Mouse (Mus musculus) cortical plate, adult 2 months (tissue): ENCODE measurements around the gene Nr4a1. TPM values are rescaled to one million over a fixed set of nuclear protein-coding genes. Genes with fewer than 3 reads are reported as not detected.

Source experiments
- H3K27ac ChIP-seq: fragments of 200-500 bp; 2 replicates; pipeline ENCODE4 v1.5.1; 2012; ENCODE audit warnings: low read length, control low read depth, inconsistent platforms; ENCODE audit not compliant: insufficient read depth
- H3K4me1 ChIP-seq: fragments of 200-500 bp; 2 replicates; pipeline ENCODE4 v1.6.1; 2011; ENCODE audit warnings: low read length; ENCODE audit not compliant: control insufficient read depth, insufficient read depth
- H3K4me3 ChIP-seq: fragments of 200-500 bp; 2 replicates; pipeline ENCODE4 v1.5.1; 2011; ENCODE audit warnings: mild to moderate bottlenecking, low read length, control low read depth; ENCODE audit not compliant: insufficient read depth
- CTCF ChIP-seq: fragments of 200-500 bp; IDR thresholded peaks from 2 replicates; pipeline ENCODE4 v1.5.1; 2011; ENCODE audit warnings: mild to moderate bottlenecking, control low read depth, low read length; ENCODE audit not compliant: insufficient read depth; ENCODE audit errors: extremely low read depth
- POLR2A ChIP-seq: fragments of 200-500 bp; IDR thresholded peaks from 2 replicates; pipeline ENCODE4 v1.6.1; 2011; ENCODE audit warnings: mild to moderate bottlenecking, low read length, control low read depth; ENCODE audit not compliant: insufficient read depth; ENCODE audit errors: extremely low read depth
- polyA plus RNA-seq: library from polyadenylated mRNA; depleted of rRNA; stranded (reverse); fragments of >200 nt; gene quantifications from 2 replicates; pipeline ENCODE4 v1.2.3, GENCODE M21; 2012

Nr4a1 gene
- polyA plus RNA-seq, 1 experiment = 103 TPM

GRCm38 (mm10) chr15:101251930-101252329, 2.1 kb upstream of the Nr4a1 start:
- Histone ChIP-seq H3K4me3 (no peak overlapping the region), H3K4me1 (peaks cover 12% of the 10 kb centered on the region), H3K27ac (no peak overlapping the region)
- TF ChIP-seq CTCF (no peak), POLR2A (no peak)

DNA sequence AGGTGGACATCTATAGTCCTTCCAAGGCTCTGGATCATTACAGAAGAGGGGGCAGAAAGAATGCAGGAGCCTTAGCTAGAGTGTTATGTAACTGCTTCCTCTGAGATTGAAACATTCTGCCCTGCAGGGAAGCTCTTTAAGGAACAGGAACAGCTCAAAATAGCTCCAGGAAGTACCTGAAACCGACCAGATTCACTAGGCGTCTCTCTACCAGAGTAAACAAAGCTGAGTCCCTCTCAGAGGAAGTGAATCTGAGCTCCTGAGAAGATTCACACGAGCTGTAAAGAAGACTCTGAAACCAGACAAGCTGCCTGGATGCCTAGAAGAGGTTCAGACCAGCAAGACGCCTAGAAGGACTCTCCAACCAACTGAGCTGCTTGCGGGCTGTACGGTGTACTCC, 1.5 kb upstream of the Nr4a1 start:
- TF ChIP-seq POLR2A = no peak
- TF ChIP-seq CTCF = no peak
- H3K4me1 ChIP-seq = peaks cover 12% of the 10 kb centered on the region
- H3K27ac ChIP-seq = no peak overlapping the region
- no peak overlapping the region for H3K4me3 ChIP-seq

DNA sequence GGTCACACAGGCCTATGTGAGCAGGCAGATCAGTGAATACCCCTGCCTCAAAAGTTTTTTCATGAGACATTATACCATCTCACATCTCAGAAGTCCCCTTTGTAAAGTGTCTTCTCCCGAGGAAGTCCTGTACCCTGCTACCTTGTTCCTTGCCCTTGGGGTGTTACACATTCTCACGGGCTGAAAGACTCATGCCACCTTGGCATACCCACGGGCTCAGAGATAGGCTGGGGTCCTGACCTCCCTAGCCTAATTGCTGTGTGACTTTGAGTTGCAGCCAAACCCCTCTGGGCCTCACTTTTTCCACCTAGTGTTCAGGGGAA, 545 bp upstream of the Nr4a1 start:
- peak overlapping the region; percentile 30; the same call in 1 of the 2 replicates for H3K27ac ChIP-seq
- TF ChIP-seq POLR2A (no peak), CTCF (no peak)
- peaks cover 10% of the 10 kb centered on the region for H3K4me1 ChIP-seq
- H3K4me3 ChIP-seq = peak overlapping the region; percentile 66

DNA sequence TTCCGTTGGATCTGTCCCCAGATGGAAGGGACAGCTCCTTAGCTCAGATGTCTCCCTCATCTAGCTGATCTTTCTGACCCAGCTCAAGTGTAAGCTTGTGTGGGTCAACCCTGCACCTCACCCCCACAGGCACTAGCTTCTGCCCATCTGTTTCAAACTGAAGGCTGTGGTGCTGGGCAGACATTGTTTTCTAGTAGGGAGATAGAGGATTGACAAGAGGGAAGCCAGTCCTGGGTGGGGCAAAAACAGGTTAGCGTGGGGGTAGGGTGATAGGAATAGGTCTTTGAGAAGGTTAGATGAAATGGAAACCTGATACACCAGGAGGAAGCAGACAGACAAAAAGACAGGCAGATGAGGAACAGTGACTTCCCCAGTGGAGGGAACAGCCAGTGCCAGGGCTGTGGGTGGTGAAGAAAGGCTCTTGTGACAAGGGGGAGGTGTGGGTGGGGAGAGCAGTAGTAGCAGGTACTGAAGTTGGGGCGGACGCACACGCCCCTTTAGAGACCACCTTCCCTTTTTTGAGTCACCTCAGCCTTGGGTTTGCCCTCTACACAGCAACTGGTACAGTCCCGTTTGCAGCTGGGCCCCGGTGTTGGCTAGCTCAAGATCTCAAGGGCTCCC, 1.9 kb downstream of the Nr4a1 start:
- Histone ChIP-seq H3K4me3 (peak overlapping the region; percentile 66), H3K4me1 (peaks cover 12% of the 10 kb centered on the region), H3K27ac (no peak overlapping the region)
- TF ChIP-seq CTCF = no peak
- no peak for TF ChIP-seq POLR2A

DNA sequence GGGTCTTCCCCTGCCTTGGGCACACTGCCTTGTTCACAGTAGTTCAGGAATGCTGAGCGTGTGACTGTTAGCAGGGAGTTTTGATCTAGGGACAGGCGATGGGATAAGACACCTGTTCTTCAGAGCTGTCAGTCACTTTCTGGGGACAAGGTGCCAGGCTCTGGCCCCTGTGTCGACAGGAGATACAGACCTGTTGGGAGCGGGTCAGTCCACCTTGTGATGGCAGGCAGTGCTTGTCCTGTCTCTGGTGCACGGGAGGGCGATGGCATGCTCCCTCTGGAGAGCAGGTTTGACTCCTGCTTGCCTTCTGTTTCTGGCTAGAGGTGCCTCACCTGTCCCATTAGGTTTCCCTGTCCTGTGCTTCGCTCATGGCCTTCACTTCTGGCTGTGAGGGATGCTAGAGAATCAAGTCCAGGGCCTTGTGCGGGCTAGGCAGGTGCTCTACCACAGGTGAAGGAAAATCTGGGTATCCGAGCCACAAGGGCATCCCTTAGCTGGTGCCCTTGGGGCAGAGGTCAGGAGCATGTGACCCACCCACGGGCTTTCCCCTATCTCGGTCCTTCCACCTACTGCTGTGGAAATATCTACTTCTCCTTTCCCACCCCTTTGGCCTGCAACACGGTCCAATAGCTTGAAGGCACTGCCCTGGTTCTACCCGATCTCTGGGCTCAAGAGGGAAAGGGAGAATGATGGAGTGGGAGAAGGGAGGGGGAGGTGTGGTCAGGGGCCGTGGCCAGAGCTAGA, 2.6 kb downstream of the Nr4a1 start:
- Histone ChIP-seq H3K4me3 (peak overlapping the region; percentile 66), H3K4me1 (peaks cover 12% of the 10 kb centered on the region), H3K27ac (no peak overlapping the region)
- TF ChIP-seq POLR2A (no peak), CTCF (no peak)

- Histone ChIP-seq H3K27ac (no peak overlapping the region), H3K4me3 (no peak overlapping the region), H3K4me1 (peaks cover 13% of the 10 kb centered on the region)
- TF ChIP-seq CTCF (no peak), POLR2A (no peak)
Measured at GRCm38 (mm10) chr15:101258420-101258819, 4.4 kb downstream of the Nr4a1 start.

- peaks cover 13% of the 10 kb centered on the region for H3K4me1 ChIP-seq
- H3K27ac ChIP-seq = 0 out of 2 replicates have a peak overlapping the region, but pooled peaks have one; percentile 21
- TF ChIP-seq POLR2A (no peak), CTCF (no peak)
- no peak overlapping the region for H3K4me3 ChIP-seq
Measured at GRCm38 (mm10) chr15:101259922-101260321, 5.9 kb downstream of the Nr4a1 start.

GRCm38 (mm10) chr15:101260387-101260786, 6.3 kb downstream of the Nr4a1 start:
- H3K27ac ChIP-seq = 0 out of 2 replicates have a peak overlapping the region, but pooled peaks have one; percentile 21
- no peak overlapping the region for H3K4me3 ChIP-seq
- peaks cover 13% of the 10 kb centered on the region for H3K4me1 ChIP-seq
- no peak for TF ChIP-seq CTCF
- TF ChIP-seq POLR2A = no peak

DNA sequence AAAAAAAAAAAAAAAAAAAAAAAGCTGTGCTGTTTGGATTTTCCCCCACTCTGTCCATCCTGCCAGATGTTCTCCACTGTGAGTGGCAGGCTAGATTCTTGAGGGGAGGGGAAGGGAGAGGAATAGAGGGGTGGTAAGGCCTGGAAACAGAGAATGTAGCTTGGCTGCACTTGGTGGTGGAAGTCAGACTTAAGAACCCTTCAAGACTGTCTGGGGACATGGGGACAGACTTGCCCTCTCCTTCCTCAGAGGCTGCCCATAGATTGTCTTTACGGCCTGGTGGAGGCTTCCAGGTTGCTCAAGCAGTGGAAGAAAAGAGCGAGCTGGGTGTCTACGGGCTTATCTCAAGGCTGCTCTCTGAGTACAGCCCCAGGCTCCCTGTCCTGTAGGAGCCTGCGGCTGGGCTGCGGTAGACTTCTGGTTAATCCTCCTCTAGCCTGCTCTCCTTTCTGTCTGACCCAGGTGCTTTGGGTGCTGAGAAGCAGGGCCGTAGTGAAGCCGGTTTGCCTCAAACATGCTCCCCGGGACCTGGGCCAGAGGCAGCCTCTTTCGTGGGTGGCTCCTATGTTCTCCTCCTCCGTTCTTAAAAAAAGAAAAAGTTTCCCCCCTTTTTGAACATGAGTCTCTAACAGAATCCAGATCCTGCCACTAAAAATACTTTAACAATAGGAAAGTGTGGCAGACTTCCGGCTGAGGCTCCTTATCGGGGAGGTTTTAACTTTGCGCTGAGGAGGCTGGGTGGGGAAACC, 7.0 kb downstream of the Nr4a1 start:
- no peak for TF ChIP-seq POLR2A
- TF ChIP-seq CTCF = no peak
- no peak overlapping the region for H3K4me3 ChIP-seq
- H3K4me1 ChIP-seq = peaks cover 13% of the 10 kb centered on the region; the same call in 1 of the 2 replicates
- peak overlapping the region; percentile 15; the same call in 1 of the 2 replicates for H3K27ac ChIP-seq

- H3K4me1 ChIP-seq = peaks cover 10% of the 10 kb centered on the region; the same call in 1 of the 2 replicates
- no peak overlapping the region for H3K4me3 ChIP-seq
- TF ChIP-seq CTCF (no peak), POLR2A (no peak)
- H3K27ac ChIP-seq = no peak overlapping the region
Measured at GRCm38 (mm10) chr15:101262502-101262901, 8.4 kb downstream of the Nr4a1 start.
